ENCODE assay signal across 17 mouse cellular contexts in genomic region chr1:172390769-172391168, GRCm38 (mm10). TPM values are rescaled to one million over a fixed set of nuclear protein-coding genes. Genes with fewer than 3 reads are reported as not detected.
DNase-seq lines count a peak whose midpoint lies in the region; ATAC-seq lines count a peak whose summit lies in the region.
"Had no signal": no experiment of that assay in that cellular context is flagged by ENCODE, and none has a peak within 500 bp of the region (broad histone marks: within the 10 kb centered on the region; RNA-seq: fewer than 3 reads in every experiment).

No protein-coding gene starts in this region.

- peak; percentile 65 for ATAC-seq in intestine, embryonic 16.5 days
- peak; percentile 55; the same call in 1 of the 2 replicates for ATAC-seq in neutrophil, adult 5-6 weeks (ENCODE audit: extremely low read depth, insufficient number of reproducible peaks, low FRiP score, poor library complexity, severe bottlenecking)
- ATAC-seq: lung, postnatal 0 days; Patski had no signal

- no peak overlapping the region for H3K4me3 ChIP-seq in intestine, embryonic 16.5 days (ENCODE audit: low read length)
- H3K4me3 ChIP-seq: erythroblast, embryonic 14.5 days; heart, adult 2 months; left cerebral cortex, adult 2 months had no signal

- no peak overlapping the region for H3K27ac ChIP-seq in intestine, embryonic 16.5 days (ENCODE audit: low read length)
- H3K27ac ChIP-seq: heart, adult 2 months; left cerebral cortex, adult 2 months had no signal

- peaks cover 2% of the 10 kb centered on the region; the same call in 1 of the 2 replicates for H3K4me1 ChIP-seq in intestine, embryonic 16.5 days (ENCODE audit: control insufficient read depth, insufficient read depth, low read length)

- peak; percentile 30 for DNase-seq in CD4-positive helper T cell, adult 2 months (ENCODE audit: low read depth, low spot score)
- DNase-seq in NIH3T3 (ENCODE audit: low read depth): peak; percentile 50
- no peak for DNase-seq in cerebellum, adult 9-10 months
- no peak for DNase-seq in adipocyte (ENCODE audit: low spot score)
- DNase-seq in thymus, postnatal 0 days (ENCODE audit: low spot score): no peak
- DNase-seq: adrenal gland, postnatal 25 days; cerebellum, adult 11 months; heart, adult 2 months; kidney, adult 8-10 months; right cerebral cortex, postnatal 25 days had no signal

- no peak overlapping the region for H3K9ac ChIP-seq in intestine, embryonic 16.5 days (ENCODE audit: low read depth, low read length)

- 52% methylated on average over 1 of the region's 1 CpGs for WGBS in intestine, embryonic 16.5 days

- no peak overlapping the region for H3K4me2 ChIP-seq in intestine, embryonic 16.5 days (ENCODE audit: low read depth, low read length)

- H3K27me3 ChIP-seq in intestine, embryonic 16.5 days (replicated peaks; ENCODE audit: control insufficient read depth, insufficient read depth, low read length): no peaks in the 10 kb centered on the region

- H3K36me3 ChIP-seq in intestine, embryonic 16.5 days (ENCODE audit: control insufficient read depth, insufficient read depth, low read length): no peaks in the 10 kb centered on the region

- no peaks in the 10 kb centered on the region for H3K9me3 ChIP-seq in intestine, embryonic 16.5 days (ENCODE audit: control insufficient read depth, low read length)

RNA-seq across cellular contexts. Expression of gene Pigm, which starts 14.4 kb away (rescaled TPM):
- polyA plus RNA-seq in intestine, embryonic 16.5 days (2015; fragmentation: Nextera tagmentation; extraction: Ambion mirVana): 5.0 and 5.6 TPM in 2 replicates
- 25.0 and 27.8 TPM in 2 replicates for total RNA-seq in neutrophil, adult 5-6 weeks (2017)
- 5.6 and 6.5 TPM in 2 replicates for polyA plus RNA-seq in thymus, postnatal 0 days (2015; fragmentation: Nextera tagmentation; extraction: Ambion mirVana)

RNA-seq across cellular contexts. Expression of gene Kcnj10, which starts 49.8 kb away (rescaled TPM):
- 0.07 and 0.10 TPM in 2 replicates for polyA plus RNA-seq in intestine, embryonic 16.5 days (2015; fragmentation: Nextera tagmentation; extraction: Ambion mirVana)
- total RNA-seq in neutrophil, adult 5-6 weeks (2017): not detected in 2 replicates
- 0.15 and 0.17 TPM in 2 replicates for polyA plus RNA-seq in thymus, postnatal 0 days (2015; fragmentation: Nextera tagmentation; extraction: Ambion mirVana)
- total RNA-seq: hematopoietic stem cell, adult 5-6 weeks had no signal
- polyA plus RNA-seq: erythroblast, embryonic 14.5 days had no signal

Comparison
In these comparisons a context has a peak if more than half of its experiments do, and no peak if none do; other contexts are left out.
1. DNase-seq: peak in CD4-positive helper T cell, adult 2 months (single experiment) and NIH3T3 (single experiment); none in cerebellum, adult 9-10 months (single experiment), adipocyte (single experiment) and thymus, postnatal 0 days (single experiment).